Mouse (Mus musculus): ENCODE data around the gene Ifi214.
A peak's percentile ranks its signal among the peaks of the same experiment; 100 is the strongest.
"Not testable (repeated sequence)": the region's sequence is repeated elsewhere in the genome, so short reads cannot be mapped to it uniquely, and the experiment has no call there.

Ifi214 gene

GRCm38 (mm10) chr1:173535791-173536190, at the start of gene Ifi214:
Ifi214 (minus strand) TSS chr1:173535957.
- DNase-seq (ENCODE audit: low spot score), result peak; percentile 15

DNA sequence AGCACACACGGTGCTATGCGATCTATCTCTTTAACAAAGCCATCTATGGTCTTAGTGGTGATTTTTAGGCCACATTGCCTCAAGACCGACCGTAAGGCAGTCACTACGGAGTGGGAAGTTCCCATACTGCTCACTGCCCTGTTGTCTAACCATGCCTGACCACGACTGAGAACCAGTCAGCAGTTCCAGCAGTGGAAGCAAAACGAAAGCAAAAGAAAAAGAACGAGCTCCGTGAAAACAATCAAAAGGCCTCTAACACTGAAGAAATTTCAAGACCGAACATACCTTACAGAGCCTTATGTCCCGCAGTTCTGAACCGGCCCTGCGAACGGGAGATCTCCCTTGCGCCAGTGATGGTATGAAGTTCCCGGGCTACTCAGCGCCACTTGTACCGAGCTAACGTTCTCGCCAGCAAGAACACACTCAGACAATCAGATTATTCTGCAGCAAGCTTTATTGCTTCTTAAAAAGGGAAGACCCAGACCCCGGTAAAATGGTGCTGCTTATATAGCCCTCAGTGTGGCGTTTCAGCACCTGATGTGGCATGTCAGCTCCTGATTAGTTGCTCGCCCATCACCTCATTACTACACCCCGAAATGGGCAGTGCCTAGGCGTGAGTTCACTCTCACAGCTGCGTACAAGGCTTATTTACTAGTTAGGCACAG, 44.3 kb upstream of the Ifi214 start:
- DNase-seq (ENCODE audit: low spot score), result no peak

GRCm38 (mm10) chr1:173579079-173579478, 43.3 kb upstream of the Ifi214 start:
- no peak for DNase-seq (ENCODE audit: low spot score)

- not testable (repeated sequence) for DNase-seq (ENCODE audit: low spot score)
Observed at GRCm38 (mm10) chr1:173550491-173551050, 14.8 kb upstream of the Ifi214 start.

DNA sequence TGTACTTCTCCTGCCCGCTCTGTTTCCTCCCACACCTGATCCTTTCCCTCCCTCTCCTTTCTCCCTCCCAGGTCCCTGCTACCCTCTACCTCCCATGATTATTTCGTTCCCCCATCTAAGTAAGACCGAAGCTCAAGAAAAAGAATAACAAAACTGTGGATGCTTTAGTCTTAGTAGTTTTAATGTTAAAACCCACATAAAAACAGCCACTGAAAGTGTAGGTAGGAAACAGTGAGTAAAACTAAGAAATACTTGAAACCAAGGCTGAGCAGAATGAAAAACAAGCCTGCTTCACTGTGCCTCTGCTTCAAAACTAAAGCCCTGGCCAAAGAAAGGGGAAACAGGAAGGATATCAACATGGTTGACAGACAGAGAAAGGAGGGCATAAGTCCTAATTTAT, 13.0 kb upstream of the Ifi214 start:
- not testable (repeated sequence) for DNase-seq (ENCODE audit: low spot score)

DNA sequence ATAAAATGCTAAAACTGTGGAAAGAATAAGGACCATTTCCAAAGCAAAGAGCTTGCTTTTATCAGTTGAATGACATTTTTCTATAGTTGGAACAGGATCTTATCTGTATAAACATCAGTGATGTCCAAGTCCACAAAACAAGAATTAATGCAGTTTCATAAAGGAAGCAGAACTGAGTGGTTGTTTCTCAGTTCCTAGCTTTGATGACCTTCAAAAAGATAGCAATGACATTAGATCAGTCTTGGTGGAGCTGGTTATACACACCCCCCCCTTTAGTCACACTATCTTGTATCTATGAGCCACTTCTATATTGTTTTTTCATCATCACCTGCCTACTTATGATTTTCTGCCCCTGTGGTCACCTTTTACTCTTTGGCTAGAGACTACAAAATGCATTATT, 14.3 kb downstream of the Ifi214 start:
- no peak for DNase-seq (ENCODE audit: low spot score)

DNA sequence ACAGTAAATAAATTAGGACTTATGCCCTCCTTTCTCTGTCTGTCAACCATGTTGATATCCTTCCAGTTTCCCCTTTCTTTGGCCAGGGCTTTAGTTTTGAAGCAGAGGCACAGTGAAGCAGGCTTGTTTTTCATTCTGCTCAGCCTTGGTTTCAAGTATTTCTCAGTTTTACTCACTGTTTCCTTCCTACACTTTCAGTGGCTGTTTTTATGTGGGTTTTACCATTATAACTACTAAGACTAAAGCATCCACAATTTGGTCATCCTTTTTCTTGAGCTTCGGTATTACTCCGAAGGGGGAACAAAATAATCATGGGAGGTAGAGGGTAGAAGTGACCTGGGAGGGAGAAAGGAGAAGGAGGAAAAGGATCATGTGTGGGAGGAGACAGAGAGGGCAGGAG, 25.2 kb downstream of the Ifi214 start:
- not testable (repeated sequence) for DNase-seq (ENCODE audit: low spot score)

DNA sequence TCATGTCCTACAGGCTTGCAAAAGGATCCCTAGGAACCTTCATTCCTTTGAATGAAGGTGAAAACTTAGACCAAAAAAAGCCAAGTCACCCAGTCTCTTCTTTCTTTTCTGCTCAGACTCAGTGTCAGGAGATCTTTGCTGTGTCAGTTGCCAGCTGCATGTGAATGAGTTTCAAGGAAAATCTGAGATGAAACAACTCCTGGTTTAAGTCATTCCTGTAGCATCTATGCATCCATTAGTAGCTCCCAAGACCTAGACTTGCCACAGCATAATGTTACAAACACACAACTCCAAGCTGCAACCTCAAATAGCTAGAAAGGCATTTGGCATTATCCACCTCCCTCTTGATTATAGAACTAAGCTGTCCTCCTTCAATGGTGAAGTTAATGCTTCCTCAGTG, 44.3 kb downstream of the Ifi214 start:
- DNase-seq (ENCODE audit: low spot score), result not testable (repeated sequence)

DNA sequence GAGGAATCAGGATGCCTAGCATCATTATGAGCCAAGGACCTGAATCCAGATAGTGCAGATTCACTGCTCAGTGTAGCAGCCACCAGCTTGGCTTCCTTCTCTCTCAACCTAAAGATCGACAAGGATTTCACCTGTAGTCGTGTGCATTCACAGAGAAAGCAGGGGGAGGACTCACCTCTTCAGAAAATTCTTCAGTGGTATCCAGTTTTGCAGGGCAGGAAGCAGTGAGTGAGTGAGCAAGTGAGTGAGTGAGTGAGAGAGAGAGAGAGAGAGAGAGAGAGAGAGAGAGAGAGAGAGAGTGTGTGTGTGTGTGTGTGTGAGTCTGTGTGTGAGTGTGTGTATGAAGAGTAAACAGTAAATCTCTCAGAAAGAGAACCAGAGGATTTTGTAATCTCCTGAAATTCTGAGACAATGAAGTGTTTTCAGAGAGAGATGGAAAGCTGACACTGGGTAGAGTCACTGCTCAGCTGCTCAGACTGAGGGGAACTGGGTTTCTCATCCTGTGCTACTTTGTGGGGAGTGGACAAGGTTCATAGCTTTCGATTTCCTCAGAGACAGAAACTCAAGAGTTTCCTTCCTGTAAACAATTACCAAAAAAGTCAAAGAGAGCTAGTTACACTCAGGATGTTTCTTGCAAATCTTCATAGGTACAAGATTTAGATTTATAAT, 44.8 kb downstream of the Ifi214 start, which contains the start of gene Ifi206:
Gene Ifi206 (minus strand): TSS at position 230 of the 669 bp plus-strand sequence.
- DNase-seq (ENCODE audit: low spot score), result peak; percentile 20

DNA sequence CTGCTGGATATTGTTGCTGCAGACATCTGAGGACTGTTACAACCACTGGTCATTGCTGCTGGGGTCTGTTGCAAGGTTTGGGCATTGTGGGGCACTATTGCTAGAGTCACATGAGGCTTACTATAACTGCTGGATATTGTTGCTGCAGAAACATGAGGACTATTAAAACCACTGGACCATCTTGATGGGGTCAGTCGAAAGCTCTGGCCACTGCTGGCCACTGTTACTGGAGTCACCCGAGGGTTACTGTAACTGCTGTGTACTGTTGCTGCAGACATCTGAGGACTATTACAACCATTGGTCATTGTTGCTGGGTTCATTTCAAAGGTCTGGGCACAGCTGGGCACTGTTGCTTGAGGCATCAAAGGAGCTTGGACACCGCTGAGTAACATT, 54.6 kb downstream of the Ifi214 start:
- DNase-seq (ENCODE audit: low spot score), result not testable (repeated sequence)

- not testable (repeated sequence) for DNase-seq (ENCODE audit: low spot score)
Observed at GRCm38 (mm10) chr1:173480399-173481181, 55.2 kb downstream of the Ifi214 start.
